Mouse (Mus musculus): ENCODE results near the gene Ckap4. TPM values are rescaled to one million over a fixed set of nuclear protein-coding genes. Genes with fewer than 3 reads are reported as not detected.
A peak's percentile ranks its signal among the peaks of the same experiment; 100 is the strongest.

Gene Ckap4
- total RNA-seq (2014; rRNA removed; ENCODE audit: low replicate concordance) = 59.8 and 83.8 TPM in 2 replicates
- 42.6 and 45.6 TPM in 2 replicates for polyA plus RNA-seq (2015; fragmentation: Nextera tagmentation; extraction: Ambion mirVana)

GRCm38 (mm10) chr10:84533912-84534671 lies at the start of gene Ckap4:
Gene Ckap4, minus strand, starts transcription at chr10:84534062.
- H3K36me3 ChIP-seq (replicated peaks; ENCODE audit: control insufficient read depth, insufficient read depth, low read length) = peaks cover 8% of the 10 kb centered on the region; the same call in 1 of the 2 replicates
- under 1% methylated on average over 17 of the region's 64 CpGs for WGBS
- H3K4me2 ChIP-seq (ENCODE audit: low read depth, low read length) = peak within 1 kb of the TSS; percentile 76
- H3K9ac ChIP-seq (replicated peaks; ENCODE audit: low read depth, low read length) = peak within 1 kb of the TSS; percentile 95
- TF ChIP-seq CTCF (IDR thresholded peaks at IDR 0.05; ENCODE audit: low read depth) (no peak), EP300 (IDR thresholded peaks at IDR 0.05; ENCODE audit: low read depth) (no peak)
- peak within 1 kb of the TSS; percentile 90 for H3K4me3 ChIP-seq (ENCODE audit: low read depth, low read length)
- no peaks in the 10 kb centered on the region for H3K9me3 ChIP-seq (replicated peaks; ENCODE audit: control insufficient read depth, low read length)
- H3K27ac ChIP-seq (ENCODE audit: low read depth) = peak within 1 kb of the TSS; percentile 97
- peaks cover 41% of the 10 kb centered on the region for H3K4me1 ChIP-seq (ENCODE audit: control insufficient read depth, insufficient read depth)
- H3K27me3 ChIP-seq (ENCODE audit: control insufficient read depth, insufficient read depth, low read length) = no peaks in the 10 kb centered on the region
- ATAC-seq (ENCODE audit: insufficient read depth, low read depth) (peak; percentile 81), DNase-seq (ENCODE audit: low spot score) (peak; percentile 71)

GRCm38 (mm10) chr10:84582236-84582635 lies 48.4 kb upstream of the Ckap4 start:
- no peak overlapping the region for H3K9ac ChIP-seq (replicated peaks; ENCODE audit: low read depth, low read length)
- ATAC-seq (ENCODE audit: insufficient read depth, low read depth) (peak; percentile 22), DNase-seq (ENCODE audit: low spot score) (peak; percentile 36)
- 0 out of 2 replicates have a peak, but pooled peaks cover 6% of the 10 kb centered on the region for H3K36me3 ChIP-seq (replicated peaks; ENCODE audit: control insufficient read depth, insufficient read depth, low read length)
- 41% methylated on average over 7 of the region's 7 CpGs for WGBS
- H3K27me3 ChIP-seq (ENCODE audit: control insufficient read depth, insufficient read depth, low read length) = no peaks in the 10 kb centered on the region
- peak overlapping the region; percentile 51 for H3K27ac ChIP-seq (ENCODE audit: low read depth)
- H3K4me3 ChIP-seq (ENCODE audit: low read depth, low read length) = no peak overlapping the region
- H3K4me2 ChIP-seq (ENCODE audit: low read depth, low read length) = no peak overlapping the region
- TF ChIP-seq CTCF (IDR thresholded peaks at IDR 0.05; ENCODE audit: low read depth) (no peak), EP300 (IDR thresholded peaks at IDR 0.05; ENCODE audit: low read depth) (no peak)
- no peaks in the 10 kb centered on the region for H3K9me3 ChIP-seq (replicated peaks; ENCODE audit: control insufficient read depth, low read length)
- peaks cover 47% of the 10 kb centered on the region for H3K4me1 ChIP-seq (ENCODE audit: control insufficient read depth, insufficient read depth)

- DNase-seq (ENCODE audit: low spot score) (peak; percentile 53), ATAC-seq (ENCODE audit: insufficient read depth, low read depth) (no peak)
- WGBS = 22% methylated on average over 8 of the region's 8 CpGs
- Histone ChIP-seq H3K9me3 (replicated peaks; ENCODE audit: control insufficient read depth, low read length) (no peaks in the 10 kb centered on the region), H3K27ac (ENCODE audit: low read depth) (peak overlapping the region; percentile 51), H3K4me2 (ENCODE audit: low read depth, low read length) (no peak overlapping the region), H3K4me1 (ENCODE audit: control insufficient read depth, insufficient read depth) (peaks cover 47% of the 10 kb centered on the region), H3K9ac (replicated peaks; ENCODE audit: low read depth, low read length) (no peak overlapping the region), H3K36me3 (replicated peaks; ENCODE audit: control insufficient read depth, insufficient read depth, low read length) (0 out of 2 replicates have a peak, but pooled peaks cover 4% of the 10 kb centered on the region), H3K4me3 (ENCODE audit: low read depth, low read length) (no peak overlapping the region), H3K27me3 (ENCODE audit: control insufficient read depth, insufficient read depth, low read length) (no peaks in the 10 kb centered on the region)
- no peak for TF ChIP-seq CTCF (IDR thresholded peaks at IDR 0.05; ENCODE audit: low read depth)
- TF ChIP-seq EP300 (IDR thresholded peaks at IDR 0.05; ENCODE audit: low read depth) = peak; percentile 61; the same call in 1 of the 2 replicates
These were observed 47.3 kb upstream of the Ckap4 start for GRCm38 (mm10) chr10:84581191-84581590.

- no peak overlapping the region for H3K9ac ChIP-seq (replicated peaks; ENCODE audit: low read depth, low read length)
- H3K27ac ChIP-seq (ENCODE audit: low read depth) = no peak overlapping the region
- H3K27me3 ChIP-seq (ENCODE audit: control insufficient read depth, insufficient read depth, low read length) = no peaks in the 10 kb centered on the region
- ATAC-seq (ENCODE audit: insufficient read depth, low read depth) (no peak), DNase-seq (ENCODE audit: low spot score) (no peak)
- no peak for TF ChIP-seq EP300 (IDR thresholded peaks at IDR 0.05; ENCODE audit: low read depth)
- TF ChIP-seq CTCF (IDR thresholded peaks at IDR 0.05; ENCODE audit: low read depth) = no peak
- H3K9me3 ChIP-seq (replicated peaks; ENCODE audit: control insufficient read depth, low read length) = no peaks in the 10 kb centered on the region
- H3K36me3 ChIP-seq (replicated peaks; ENCODE audit: control insufficient read depth, insufficient read depth, low read length) = no peaks in the 10 kb centered on the region
- 71% methylated on average over 2 of the region's 2 CpGs for WGBS
- peaks cover 36% of the 10 kb centered on the region for H3K4me1 ChIP-seq (ENCODE audit: control insufficient read depth, insufficient read depth)
- H3K4me2 ChIP-seq (ENCODE audit: low read depth, low read length) = no peak overlapping the region
- H3K4me3 ChIP-seq (ENCODE audit: low read depth, low read length) = no peak overlapping the region
These were observed 45.7 kb upstream of the Ckap4 start for GRCm38 (mm10) chr10:84579527-84579926.

GRCm38 (mm10) chr10:84578738-84579137 lies 44.9 kb upstream of the Ckap4 start:
- H3K9me3 ChIP-seq (replicated peaks; ENCODE audit: control insufficient read depth, low read length) = no peaks in the 10 kb centered on the region
- peaks cover 33% of the 10 kb centered on the region for H3K4me1 ChIP-seq (ENCODE audit: control insufficient read depth, insufficient read depth)
- TF ChIP-seq EP300 (IDR thresholded peaks at IDR 0.05; ENCODE audit: low read depth) = no peak
- no peak for TF ChIP-seq CTCF (IDR thresholded peaks at IDR 0.05; ENCODE audit: low read depth)
- no peak for DNase-seq (ENCODE audit: low spot score)
- H3K27me3 ChIP-seq (ENCODE audit: control insufficient read depth, insufficient read depth, low read length) = no peaks in the 10 kb centered on the region
- H3K36me3 ChIP-seq (replicated peaks; ENCODE audit: control insufficient read depth, insufficient read depth, low read length) = no peaks in the 10 kb centered on the region
- H3K4me3 ChIP-seq (ENCODE audit: low read depth, low read length) = no peak overlapping the region
- no peak for ATAC-seq (ENCODE audit: insufficient read depth, low read depth)
- H3K9ac ChIP-seq (replicated peaks; ENCODE audit: low read depth, low read length) = 0 out of 2 replicates have a peak overlapping the region, but pooled peaks have one; percentile 72
- 43% methylated on average over 10 of the region's 10 CpGs for WGBS
- H3K27ac ChIP-seq (ENCODE audit: low read depth) = no peak overlapping the region
- peak overlapping the region; percentile 82; the same call in 1 of the 2 replicates for H3K4me2 ChIP-seq (ENCODE audit: low read depth, low read length)

Measured in heart, postnatal 0 days (tissue).